Mouse (Mus musculus): ENCODE data around the gene Adamts12. TPM values are rescaled to one million over a fixed set of nuclear protein-coding genes. Genes with fewer than 3 reads are reported as not detected.

Gene Adamts12
- polyA plus RNA-seq, 1 experiment from 2014 or later = 1.4 TPM

DNA sequence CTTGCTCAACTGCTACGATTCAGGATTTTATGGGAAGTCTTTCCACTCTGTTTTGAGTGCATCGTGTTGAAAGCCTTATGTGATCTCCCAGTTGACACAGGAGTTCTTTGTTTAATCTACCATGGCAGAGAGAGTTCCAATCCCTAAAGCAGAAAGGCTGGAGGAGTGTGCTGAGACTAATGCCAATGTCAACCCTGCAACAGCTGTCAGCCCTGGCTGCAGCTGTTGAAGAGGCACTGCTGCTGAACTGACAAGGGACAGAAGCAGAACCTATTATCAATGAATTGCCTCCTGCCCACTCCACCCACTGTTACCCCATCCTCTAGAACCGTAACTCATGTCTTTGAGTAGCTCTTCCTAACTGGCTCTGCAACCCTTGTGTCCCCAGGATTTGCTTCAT lies 101.3 kb downstream of the Adamts12 start:
- no peak for ATAC-seq (replicated peaks; ENCODE audit: insufficient number of reproducible peaks, low FRiP score, low TSS enrichment)
- no peak overlapping the region for H3K4me2 ChIP-seq
- no peaks in the 10 kb centered on the region for H3K36me3 ChIP-seq (ENCODE audit: control insufficient read depth, insufficient read depth, low read length)
- no peak overlapping the region for H3K9ac ChIP-seq (ENCODE audit: low read depth, low read length)
- 41% methylated on average over 3 of the region's 3 CpGs for WGBS (ENCODE audit: insufficient replicate concordance)
- no peaks in the 10 kb centered on the region for H3K4me1 ChIP-seq (ENCODE audit: control insufficient read depth, insufficient read depth, low read length)
- H3K27me3 ChIP-seq (ENCODE audit: control insufficient read depth, insufficient read depth, low read length) = no peaks in the 10 kb centered on the region
- H3K27ac ChIP-seq (ENCODE audit: low read depth, low read length) = no peak overlapping the region
- H3K9me3 ChIP-seq (replicated peaks; ENCODE audit: control insufficient read depth, low read length) = no peaks in the 10 kb centered on the region
- H3K4me3 ChIP-seq (ENCODE audit: low read depth, low read length) = no peak overlapping the region

- WGBS (ENCODE audit: insufficient replicate concordance) = 77% methylated on average over 7 of the region's 7 CpGs
- ATAC-seq (replicated peaks; ENCODE audit: insufficient number of reproducible peaks, low FRiP score, low TSS enrichment) = no peak
- H3K4me3 ChIP-seq (ENCODE audit: low read depth, low read length) = no peak overlapping the region
Measured at GRCm38 (mm10) chr15:11173884-11174470, 109.4 kb downstream of the Adamts12 start.

DNA sequence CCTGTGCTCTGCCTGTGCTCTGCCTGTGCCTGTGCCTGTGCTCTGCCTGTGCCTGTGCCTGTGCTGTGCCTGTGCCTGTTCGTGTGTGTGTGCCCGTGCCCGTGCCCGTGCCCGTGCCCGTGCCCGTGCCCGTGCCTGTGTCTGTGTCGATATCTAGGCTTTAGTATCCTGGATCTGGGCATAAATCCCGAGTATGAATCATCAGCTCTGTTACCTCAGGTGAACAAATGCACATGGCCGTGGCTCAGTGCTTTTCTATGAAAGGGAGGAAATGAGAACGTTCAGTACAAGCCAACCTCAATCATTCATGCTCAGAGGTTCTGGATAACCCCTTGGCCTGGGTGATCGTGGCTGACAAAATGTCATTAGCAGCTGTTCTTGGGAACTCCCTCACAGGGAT lies 110.3 kb downstream of the Adamts12 start:
- Histone ChIP-seq H3K36me3 (ENCODE audit: control insufficient read depth, insufficient read depth, low read length) (no peaks in the 10 kb centered on the region), H3K27me3 (ENCODE audit: control insufficient read depth, insufficient read depth, low read length) (no peaks in the 10 kb centered on the region), H3K4me3 (ENCODE audit: low read depth, low read length) (no peak overlapping the region), H3K27ac (ENCODE audit: low read depth, low read length) (no peak overlapping the region), H3K4me2 (no peak overlapping the region), H3K4me1 (ENCODE audit: control insufficient read depth, insufficient read depth, low read length) (no peaks in the 10 kb centered on the region), H3K9ac (ENCODE audit: low read depth, low read length) (no peak overlapping the region), H3K9me3 (replicated peaks; ENCODE audit: control insufficient read depth, low read length) (no peaks in the 10 kb centered on the region)
- ATAC-seq (replicated peaks; ENCODE audit: insufficient number of reproducible peaks, low FRiP score, low TSS enrichment) = no peak
- WGBS (ENCODE audit: insufficient replicate concordance) = 76% methylated on average over 13 of the region's 13 CpGs

More at GRCm38 (mm10) chr15:11173884-11174470, 109.4 kb downstream of the Adamts12 start:
- Histone ChIP-seq H3K27me3 (ENCODE audit: control insufficient read depth, insufficient read depth, low read length) (no peaks in the 10 kb centered on the region), H3K4me2 (no peak overlapping the region), H3K9ac (ENCODE audit: low read depth, low read length) (no peak overlapping the region), H3K36me3 (ENCODE audit: control insufficient read depth, insufficient read depth, low read length) (no peaks in the 10 kb centered on the region), H3K27ac (ENCODE audit: low read depth, low read length) (no peak overlapping the region), H3K9me3 (replicated peaks; ENCODE audit: control insufficient read depth, low read length) (no peaks in the 10 kb centered on the region), H3K4me1 (ENCODE audit: control insufficient read depth, insufficient read depth, low read length) (no peaks in the 10 kb centered on the region)

DNA sequence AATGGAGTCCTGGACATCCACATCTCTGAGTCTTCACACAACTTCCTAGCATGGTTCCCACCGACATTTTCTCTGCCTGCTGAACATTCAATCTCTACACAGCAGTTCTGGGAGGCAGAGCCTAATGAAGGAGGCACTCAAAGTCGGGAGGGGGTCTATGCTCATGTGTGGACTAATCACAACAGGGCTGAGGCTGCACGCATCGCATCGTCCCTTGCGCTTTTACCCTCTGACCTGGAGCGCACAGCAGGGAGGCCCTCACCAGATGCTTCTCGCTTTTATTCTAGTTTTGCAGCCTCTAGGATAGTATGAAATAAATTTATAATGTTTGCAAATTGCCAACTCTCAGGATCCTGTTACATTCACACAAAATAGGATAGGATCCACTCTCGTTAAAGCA lies 112.9 kb downstream of the Adamts12 start:
- Histone ChIP-seq H3K4me2 (no peak overlapping the region), H3K27ac (ENCODE audit: low read depth, low read length) (no peak overlapping the region), H3K4me1 (ENCODE audit: control insufficient read depth, insufficient read depth, low read length) (no peaks in the 10 kb centered on the region), H3K9ac (ENCODE audit: low read depth, low read length) (no peak overlapping the region), H3K27me3 (ENCODE audit: control insufficient read depth, insufficient read depth, low read length) (no peaks in the 10 kb centered on the region), H3K36me3 (ENCODE audit: control insufficient read depth, insufficient read depth, low read length) (no peaks in the 10 kb centered on the region), H3K9me3 (replicated peaks; ENCODE audit: control insufficient read depth, low read length) (no peaks in the 10 kb centered on the region), H3K4me3 (ENCODE audit: low read depth, low read length) (no peak overlapping the region)
- WGBS (ENCODE audit: insufficient replicate concordance) = 72% methylated on average over 9 of the region's 9 CpGs
- ATAC-seq (replicated peaks; ENCODE audit: insufficient number of reproducible peaks, low FRiP score, low TSS enrichment) = no peak

DNA sequence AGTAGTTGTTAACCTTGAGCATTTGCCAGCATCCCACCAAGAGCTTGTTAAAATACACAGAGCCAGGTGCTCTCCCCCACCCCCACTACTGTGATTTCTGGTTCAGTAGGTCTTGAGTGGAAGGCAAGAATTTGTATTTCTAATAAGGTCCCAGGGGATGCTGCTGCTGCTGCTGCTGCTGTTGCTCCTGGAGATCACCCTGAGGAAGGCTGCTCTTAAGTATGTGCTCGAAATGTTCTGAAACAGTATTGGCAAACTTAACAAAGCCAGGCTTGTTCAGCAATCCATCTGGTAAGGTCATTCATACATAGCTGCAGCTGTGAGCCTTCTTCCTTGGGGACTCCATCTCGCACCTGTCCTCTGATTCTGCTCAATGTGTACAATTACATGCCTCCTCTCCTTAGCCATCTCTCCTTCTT lies 115.2 kb downstream of the Adamts12 start:
- H3K36me3 ChIP-seq (ENCODE audit: control insufficient read depth, insufficient read depth, low read length) = no peaks in the 10 kb centered on the region
- no peaks in the 10 kb centered on the region for H3K27me3 ChIP-seq (ENCODE audit: control insufficient read depth, insufficient read depth, low read length)
- no peaks in the 10 kb centered on the region for H3K4me1 ChIP-seq (ENCODE audit: control insufficient read depth, insufficient read depth, low read length)
- H3K27ac ChIP-seq (ENCODE audit: low read depth, low read length) = no peak overlapping the region
- H3K9me3 ChIP-seq (replicated peaks; ENCODE audit: control insufficient read depth, low read length) = no peaks in the 10 kb centered on the region
- no peak overlapping the region for H3K4me3 ChIP-seq (ENCODE audit: low read depth, low read length)
- no peak for ATAC-seq (replicated peaks; ENCODE audit: insufficient number of reproducible peaks, low FRiP score, low TSS enrichment)
- H3K4me2 ChIP-seq = no peak overlapping the region
- WGBS (ENCODE audit: insufficient replicate concordance) = 56% methylated on average over 2 of the region's 2 CpGs
- H3K9ac ChIP-seq (ENCODE audit: low read depth, low read length) = no peak overlapping the region

GRCm38 (mm10) chr15:11186711-11187110 lies 122.1 kb downstream of the Adamts12 start:
- no peak overlapping the region for H3K4me2 ChIP-seq
- 71% methylated on average over 4 of the region's 4 CpGs for WGBS (ENCODE audit: insufficient replicate concordance)
- H3K4me3 ChIP-seq (ENCODE audit: low read depth, low read length) = no peak overlapping the region
- H3K9me3 ChIP-seq (replicated peaks; ENCODE audit: control insufficient read depth, low read length) = no peaks in the 10 kb centered on the region
- ATAC-seq (replicated peaks; ENCODE audit: insufficient number of reproducible peaks, low FRiP score, low TSS enrichment) = no peak
- H3K36me3 ChIP-seq (ENCODE audit: control insufficient read depth, insufficient read depth, low read length) = no peaks in the 10 kb centered on the region
- no peaks in the 10 kb centered on the region for H3K4me1 ChIP-seq (ENCODE audit: control insufficient read depth, insufficient read depth, low read length)
- H3K27me3 ChIP-seq (ENCODE audit: control insufficient read depth, insufficient read depth, low read length) = no peaks in the 10 kb centered on the region
- H3K9ac ChIP-seq (ENCODE audit: low read depth, low read length) = no peak overlapping the region
- H3K27ac ChIP-seq (ENCODE audit: low read depth, low read length) = no peak overlapping the region

DNA sequence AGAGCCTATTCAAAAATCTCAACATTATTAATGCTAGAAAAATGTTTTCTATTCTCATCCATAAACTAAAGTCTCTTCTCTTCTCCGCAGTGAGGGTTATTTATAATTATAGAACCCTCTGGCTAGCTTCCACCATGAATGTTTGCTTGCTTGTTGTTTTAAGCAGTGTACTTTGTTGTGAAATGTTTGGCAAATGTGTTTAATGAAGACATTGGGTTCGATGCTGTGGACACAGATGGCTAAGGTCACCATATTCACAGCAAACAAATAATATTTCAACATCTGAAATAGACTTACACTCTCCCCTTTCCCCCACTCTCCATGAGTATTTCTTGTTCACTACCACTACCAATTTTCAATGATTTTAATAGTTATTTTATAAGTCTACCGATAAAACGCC lies 125.9 kb downstream of the Adamts12 start:
- Histone ChIP-seq H3K9ac (ENCODE audit: low read depth, low read length) (no peak overlapping the region), H3K27ac (ENCODE audit: low read depth, low read length) (no peak overlapping the region), H3K9me3 (replicated peaks; ENCODE audit: control insufficient read depth, low read length) (no peaks in the 10 kb centered on the region), H3K4me1 (ENCODE audit: control insufficient read depth, insufficient read depth, low read length) (no peaks in the 10 kb centered on the region), H3K4me3 (ENCODE audit: low read depth, low read length) (no peak overlapping the region), H3K36me3 (ENCODE audit: control insufficient read depth, insufficient read depth, low read length) (no peaks in the 10 kb centered on the region), H3K4me2 (no peak overlapping the region), H3K27me3 (ENCODE audit: control insufficient read depth, insufficient read depth, low read length) (no peaks in the 10 kb centered on the region)
- no peak for ATAC-seq (replicated peaks; ENCODE audit: insufficient number of reproducible peaks, low FRiP score, low TSS enrichment)
- WGBS (ENCODE audit: insufficient replicate concordance) = 79% methylated on average over 4 of the region's 4 CpGs

DNA sequence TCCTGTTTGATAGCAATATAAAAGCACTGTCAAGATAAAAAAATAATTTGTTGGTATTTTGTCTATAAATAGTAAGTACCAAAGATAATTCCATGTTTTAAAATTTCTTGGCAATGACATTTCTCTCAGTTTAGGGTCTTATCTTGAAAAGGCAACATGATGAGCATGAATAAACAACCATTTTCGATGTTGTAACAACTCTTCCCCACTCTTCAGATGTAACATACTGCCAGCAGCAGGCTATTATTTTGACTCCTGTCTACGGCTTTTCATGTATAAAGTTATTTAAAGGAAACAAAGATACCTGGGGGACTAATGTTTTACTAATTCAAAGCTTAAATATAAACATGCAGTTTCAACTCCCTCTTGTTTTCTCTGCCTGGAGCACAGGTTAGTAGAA lies 128.2 kb downstream of the Adamts12 start:
- H3K9me3 ChIP-seq (replicated peaks; ENCODE audit: control insufficient read depth, low read length) = no peaks in the 10 kb centered on the region
- H3K36me3 ChIP-seq (ENCODE audit: control insufficient read depth, insufficient read depth, low read length) = no peaks in the 10 kb centered on the region
- H3K4me2 ChIP-seq = no peak overlapping the region
- no peak overlapping the region for H3K9ac ChIP-seq (ENCODE audit: low read depth, low read length)
- no peaks in the 10 kb centered on the region for H3K27me3 ChIP-seq (ENCODE audit: control insufficient read depth, insufficient read depth, low read length)
- H3K4me3 ChIP-seq (ENCODE audit: low read depth, low read length) = no peak overlapping the region
- WGBS (ENCODE audit: insufficient replicate concordance) = 71% methylated on average over 2 of the region's 2 CpGs
- H3K4me1 ChIP-seq (ENCODE audit: control insufficient read depth, insufficient read depth, low read length) = no peaks in the 10 kb centered on the region
- no peak for ATAC-seq (replicated peaks; ENCODE audit: insufficient number of reproducible peaks, low FRiP score, low TSS enrichment)
- no peak overlapping the region for H3K27ac ChIP-seq (ENCODE audit: low read depth, low read length)

- no peak for ATAC-seq (replicated peaks; ENCODE audit: insufficient number of reproducible peaks, low FRiP score, low TSS enrichment)
- H3K27me3 ChIP-seq (ENCODE audit: control insufficient read depth, insufficient read depth, low read length) = no peaks in the 10 kb centered on the region
- H3K4me2 ChIP-seq = no peak overlapping the region
- H3K4me3 ChIP-seq (ENCODE audit: low read depth, low read length) = no peak overlapping the region
- 83% methylated on average over 6 of the region's 6 CpGs for WGBS (ENCODE audit: insufficient replicate concordance)
- H3K27ac ChIP-seq (ENCODE audit: low read depth, low read length) = no peak overlapping the region
- no peaks in the 10 kb centered on the region for H3K36me3 ChIP-seq (ENCODE audit: control insufficient read depth, insufficient read depth, low read length)
- H3K9me3 ChIP-seq (replicated peaks; ENCODE audit: control insufficient read depth, low read length) = no peaks in the 10 kb centered on the region
- H3K9ac ChIP-seq (ENCODE audit: low read depth, low read length) = no peak overlapping the region
- no peaks in the 10 kb centered on the region for H3K4me1 ChIP-seq (ENCODE audit: control insufficient read depth, insufficient read depth, low read length)
Measured at GRCm38 (mm10) chr15:11197051-11197450, 132.5 kb downstream of the Adamts12 start.

Measured in heart, embryonic 11.5 days (tissue).